Mouse (Mus musculus) spleen, adult 12 weeks (tissue): ENCODE data around the gene Sirpa.

Source experiments
- DNase-seq: peaks from one replicate; pipeline ENCODE4 v3.0.0; 2022; ENCODE audit warnings: low spot score

Sirpa gene

DNA sequence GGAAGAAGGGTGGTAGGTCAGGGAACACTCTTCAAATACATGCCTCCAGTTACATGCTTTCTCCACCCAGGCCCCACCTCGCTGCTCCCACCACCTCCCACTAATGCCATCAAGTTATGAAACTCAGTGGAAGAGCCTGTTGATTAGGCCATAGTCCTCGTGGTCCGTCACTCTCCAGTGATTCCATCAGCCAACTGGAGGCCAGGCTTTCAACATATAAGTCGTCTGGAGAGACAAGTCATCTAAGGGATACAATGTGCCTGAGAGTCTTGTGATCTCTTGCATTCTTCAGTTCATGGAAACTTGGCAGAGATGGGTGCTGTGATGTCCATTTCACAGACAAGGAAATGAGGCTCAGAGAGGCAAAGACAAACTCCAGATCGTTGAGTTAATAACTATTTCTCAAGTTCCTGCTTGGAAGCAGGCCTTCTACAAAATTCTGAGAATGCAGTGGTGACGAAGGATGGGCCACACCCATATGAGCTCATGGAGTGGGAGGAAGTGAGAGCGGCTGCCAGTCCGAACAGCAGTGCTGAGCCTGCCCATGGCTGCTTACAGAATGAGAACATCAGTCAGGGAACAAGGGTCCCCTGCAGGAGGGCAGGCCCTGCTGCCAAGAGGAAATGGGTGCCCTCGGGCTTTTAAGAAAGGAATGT, 40.6 kb downstream of the Sirpa start:
- DNase-seq: peak; percentile 14

DNA sequence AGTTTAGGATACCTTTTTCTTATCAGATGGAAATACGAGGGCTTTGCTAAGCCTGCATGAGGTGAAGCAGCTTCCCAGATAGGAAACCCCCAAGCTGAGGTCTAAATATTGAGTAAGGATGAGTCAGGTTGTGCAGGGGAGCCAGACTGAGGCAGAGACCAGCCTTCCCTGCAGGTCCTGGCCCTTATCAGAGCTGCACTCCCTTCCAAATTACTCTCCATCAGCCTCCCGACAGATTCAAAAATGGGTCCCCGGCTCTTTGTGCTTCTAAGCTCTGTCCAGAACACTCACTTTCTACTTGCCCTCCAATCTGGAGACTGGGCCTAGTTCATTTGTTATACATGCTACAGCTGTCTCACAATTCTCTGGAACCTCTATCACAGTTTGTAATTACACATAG, 41.3 kb downstream of the Sirpa start:
- DNase-seq: no peak

DNA sequence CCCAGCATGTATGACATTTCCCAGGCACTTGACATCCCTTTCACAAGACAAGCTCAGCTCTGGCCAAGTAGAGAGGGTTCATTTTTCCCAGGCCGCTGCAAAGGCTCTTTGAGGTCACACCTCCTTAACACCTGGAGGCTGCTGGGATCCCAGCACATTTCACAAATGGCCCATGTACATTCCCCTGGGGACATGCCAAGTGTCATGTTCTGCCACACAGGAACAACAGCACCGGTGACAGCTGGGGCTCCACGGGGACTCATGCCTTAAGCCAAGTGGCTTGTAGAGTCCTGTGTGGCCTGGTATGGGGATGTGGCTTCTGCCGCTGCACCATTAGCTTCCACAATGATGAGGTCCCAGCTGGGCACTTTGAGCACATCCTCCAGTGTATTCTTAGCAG, 60.0 kb downstream of the Sirpa start:
- DNase-seq: no peak

DNA sequence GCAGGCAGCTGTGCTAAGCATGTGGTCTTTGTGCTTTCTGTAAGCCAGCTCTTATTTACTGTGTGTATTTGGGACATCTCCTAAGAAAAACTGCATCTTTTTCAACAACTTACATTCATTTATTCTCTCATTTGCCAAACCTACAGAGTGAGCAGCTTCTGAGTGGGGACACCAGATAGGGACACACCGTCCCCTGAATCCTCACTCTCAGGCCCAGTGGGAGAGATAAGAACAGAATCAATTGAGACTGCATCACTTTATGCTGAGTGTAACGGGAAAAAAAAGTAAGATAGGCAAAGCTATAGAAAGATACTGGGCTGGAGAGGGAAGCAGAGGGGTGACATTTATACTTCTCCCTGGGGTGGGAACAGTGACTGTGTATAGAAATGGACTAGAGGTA, 61.0 kb downstream of the Sirpa start:
- DNase-seq: no peak

DNA sequence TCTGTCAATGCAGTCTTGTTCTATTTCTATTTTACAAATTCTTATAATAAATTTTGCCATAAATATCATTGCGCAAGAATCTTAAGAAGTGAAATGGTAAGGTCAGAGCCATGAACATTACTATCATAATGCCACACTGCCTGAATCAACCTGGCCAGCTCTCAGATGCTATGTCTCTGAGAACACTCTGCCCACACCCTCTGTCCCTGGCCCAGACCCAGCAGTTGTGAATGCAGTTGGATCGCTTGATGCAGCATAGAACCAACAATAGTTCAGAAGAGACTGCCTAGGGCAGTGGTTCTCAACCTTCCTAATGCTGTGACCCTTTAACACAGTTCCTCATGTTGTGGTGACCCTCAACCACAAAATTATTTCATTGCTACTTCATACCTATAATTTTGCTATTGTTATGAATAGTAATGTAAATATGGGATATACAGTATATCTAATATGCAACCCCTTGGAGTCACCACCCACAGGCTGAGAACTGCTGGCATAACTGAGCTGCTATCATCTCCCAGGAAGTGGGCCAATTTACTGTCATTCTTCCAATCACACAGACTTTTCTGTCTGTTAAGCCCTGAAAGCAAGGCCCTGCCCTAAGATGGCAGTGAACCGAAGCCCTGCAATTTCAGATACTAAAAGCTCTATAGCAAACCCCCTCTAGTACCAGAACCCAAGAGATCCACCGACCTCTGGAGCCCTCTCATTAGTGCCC, 61.8 kb downstream of the Sirpa start:
- DNase-seq: no peak

DNA sequence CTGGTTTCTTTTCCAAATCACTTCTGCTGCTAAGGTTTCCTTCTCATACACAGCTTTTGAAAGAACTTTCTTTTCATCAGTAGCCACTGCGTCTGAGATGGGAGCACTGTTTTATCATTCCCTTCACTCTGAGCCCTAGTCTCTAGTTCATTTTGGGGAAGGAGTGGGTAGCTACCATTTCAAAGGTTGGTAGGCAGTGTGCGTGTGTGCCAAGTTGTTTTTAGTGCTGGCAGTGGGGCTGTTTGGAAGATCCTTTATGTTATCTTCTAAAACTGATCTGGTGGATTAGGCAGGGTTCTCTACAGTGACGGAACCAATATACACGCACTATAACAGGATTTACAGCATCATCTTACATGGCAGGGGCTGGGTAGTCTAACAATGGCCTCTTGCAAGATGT, 62.4 kb downstream of the Sirpa start:
- DNase-seq: no peak

DNA sequence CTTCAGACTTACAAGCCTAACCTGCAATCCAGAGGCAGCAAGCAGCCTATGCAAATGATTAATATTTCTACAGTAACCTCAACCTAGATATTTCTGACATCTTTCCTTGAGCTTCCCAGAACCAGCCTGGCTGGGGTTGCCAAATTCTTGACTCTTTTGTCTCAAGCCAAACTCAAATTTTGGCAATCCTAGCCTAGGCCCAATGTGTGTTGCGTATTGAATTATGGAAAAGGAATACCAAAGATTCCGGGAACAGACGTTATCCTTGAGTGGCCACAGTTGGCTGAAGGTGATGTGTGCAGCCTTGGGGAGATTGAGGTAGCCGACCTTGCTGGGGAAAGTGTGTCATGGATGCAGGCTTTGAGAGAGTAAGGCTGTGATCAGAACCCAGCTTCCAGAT, 66.2 kb downstream of the Sirpa start:
- DNase-seq: no peak

DNA sequence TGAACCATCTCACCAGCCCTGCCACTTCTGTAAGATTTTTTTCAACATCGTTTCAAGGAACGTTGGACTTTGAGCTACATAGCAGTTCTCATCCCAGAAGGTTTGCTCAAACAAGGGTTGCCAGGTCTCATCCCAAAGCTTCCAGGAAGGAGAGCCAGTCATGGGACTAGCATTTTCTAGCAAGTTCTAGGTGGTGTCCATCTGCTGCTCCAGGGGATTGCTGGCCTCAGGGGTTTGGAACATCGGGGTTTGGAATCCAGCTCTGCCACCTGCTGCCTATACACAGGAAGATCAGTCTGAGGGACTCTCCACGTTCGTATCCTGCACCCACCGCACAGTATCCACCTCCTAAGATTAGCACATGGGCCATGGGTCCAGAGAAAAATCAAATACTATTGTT, 67.4 kb downstream of the Sirpa start:
- DNase-seq: no peak

DNA sequence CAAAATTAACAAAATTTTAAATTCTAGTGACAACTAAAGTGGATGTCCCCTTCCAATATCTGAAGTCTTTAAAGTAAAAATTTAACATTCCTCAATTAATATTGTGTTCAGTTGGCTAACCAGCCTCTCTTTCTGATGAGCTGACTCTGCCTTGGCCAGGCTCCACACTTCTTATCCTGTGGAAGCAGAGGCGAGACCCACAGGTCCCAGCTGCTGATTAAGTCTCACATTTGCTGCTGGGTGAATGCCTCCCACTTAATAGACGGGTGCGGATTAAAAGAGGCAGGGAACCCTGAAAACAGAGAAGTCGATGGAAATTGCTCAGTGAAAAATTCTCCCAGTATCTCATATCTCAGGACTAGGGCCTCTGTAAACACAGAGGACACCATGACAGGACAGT, 69.8 kb downstream of the Sirpa start:
- DNase-seq: no peak

DNA sequence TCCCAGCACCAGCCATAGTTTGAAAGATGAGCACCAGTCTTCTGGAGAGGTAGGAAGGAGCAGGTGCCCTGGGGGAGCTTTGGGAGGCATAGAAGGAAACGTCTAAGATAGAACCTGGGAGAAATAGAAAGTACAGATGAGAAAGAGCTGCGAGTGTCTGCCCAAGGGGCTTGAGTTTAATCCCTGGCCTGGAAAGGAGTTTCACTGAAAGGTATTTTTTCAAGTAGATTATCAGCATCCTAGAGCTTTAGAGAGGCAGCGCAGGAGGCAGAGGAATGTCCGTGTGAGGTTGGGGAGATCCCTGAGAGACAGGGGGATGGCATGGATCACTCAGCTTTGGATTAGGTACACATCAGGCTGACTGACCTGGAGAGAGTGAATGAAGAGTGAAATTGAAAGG, 79.3 kb downstream of the Sirpa start:
- no peak for DNase-seq

DNA sequence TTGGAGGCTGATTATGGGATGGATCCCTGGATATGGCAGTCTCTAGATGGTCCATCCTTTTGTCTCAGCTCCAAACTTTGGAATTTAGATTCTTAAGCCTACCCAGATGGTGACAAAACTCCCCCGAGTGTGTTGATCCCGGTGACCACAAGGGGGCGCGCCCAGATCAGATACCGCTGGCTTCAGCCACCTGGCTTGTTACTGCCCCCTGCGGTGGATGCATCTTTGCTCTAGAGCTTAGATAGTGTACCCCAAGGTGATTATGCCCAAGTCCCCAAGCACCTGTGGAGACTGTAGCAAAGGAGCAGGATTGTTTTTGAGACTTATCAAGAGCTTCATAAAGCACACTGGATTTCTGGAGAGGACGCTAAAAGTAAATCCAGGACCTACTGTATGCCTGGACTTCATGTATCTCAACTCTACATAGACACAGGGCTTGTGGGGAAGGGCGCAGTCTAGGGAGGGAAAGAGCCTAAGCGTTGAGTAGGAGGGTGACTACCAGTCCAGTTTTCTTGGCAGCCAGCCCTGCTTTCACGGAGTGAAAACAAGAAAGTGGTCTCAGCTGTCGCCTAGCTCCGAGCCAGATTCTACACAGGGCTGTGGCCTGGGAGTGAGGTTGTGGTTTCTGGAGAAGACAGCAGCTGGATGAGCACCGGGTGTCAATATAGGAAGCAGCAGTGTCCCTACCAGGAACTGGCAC, 82.5 kb downstream of the Sirpa start:
- peak; percentile 62 for DNase-seq

DNA sequence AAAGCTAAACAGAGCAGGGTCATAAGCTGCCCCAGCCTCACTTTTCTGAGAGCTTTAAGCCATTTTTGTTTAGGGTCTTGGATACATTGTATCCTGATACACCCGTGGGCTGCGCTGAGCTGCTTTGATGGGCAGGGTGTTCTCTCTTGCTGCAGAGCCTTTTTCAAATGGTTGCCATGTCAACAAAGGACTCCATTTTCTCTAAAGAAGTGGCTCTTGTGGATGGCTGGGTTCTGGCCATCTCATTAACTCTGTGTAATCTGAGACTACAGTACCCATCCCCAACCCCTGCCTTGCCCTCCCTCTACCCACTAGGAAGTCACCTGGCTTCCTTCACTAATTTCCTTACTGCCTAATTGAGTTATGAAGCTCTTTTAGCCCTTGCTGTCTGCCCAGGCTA, 85.0 kb downstream of the Sirpa start:
- DNase-seq: no peak

DNA sequence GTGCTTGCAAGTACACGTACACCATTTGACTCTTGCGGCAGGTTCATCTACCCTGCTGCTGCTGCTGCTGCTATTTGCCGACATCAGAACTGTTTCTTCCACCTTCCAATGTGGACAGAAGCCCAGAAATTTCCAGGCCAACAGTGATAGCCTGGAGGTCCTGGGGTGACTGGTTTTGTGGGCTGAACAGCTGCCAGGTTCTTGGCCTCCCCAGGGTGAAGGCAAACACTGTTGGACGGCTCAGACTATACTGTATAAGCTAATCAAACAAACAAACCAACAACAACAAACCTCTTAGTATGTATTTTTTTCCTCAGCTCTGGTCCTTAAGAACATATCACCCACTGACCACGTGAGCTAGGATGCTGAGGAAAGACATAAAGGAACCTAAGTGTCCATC, 86.4 kb downstream of the Sirpa start:
- DNase-seq: no peak

DNA sequence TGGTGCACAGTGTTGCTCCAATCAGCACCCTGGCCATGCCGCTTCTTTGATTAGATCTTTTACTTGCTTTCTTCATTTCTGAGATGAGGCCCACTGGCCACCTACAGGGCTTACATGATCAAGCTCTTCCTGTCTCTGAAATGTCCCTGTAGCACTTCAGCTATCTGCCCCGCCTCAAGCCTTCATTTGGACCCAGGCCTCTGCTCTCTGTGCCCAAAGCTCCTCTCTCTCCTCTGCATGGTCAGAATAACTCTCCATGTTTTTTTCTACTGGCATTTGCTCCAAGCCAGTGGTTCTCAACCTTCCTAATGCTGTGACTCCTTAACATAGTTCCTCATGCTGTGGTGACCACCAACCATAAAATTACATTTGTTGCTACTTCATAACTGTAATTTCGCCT, 87.6 kb downstream of the Sirpa start:
- DNase-seq: no peak
